Mouse (Mus musculus): ENCODE measurements around the gene Tgfbr1.

GRCm38 (mm10) chr4:47422194-47422593, 69.2 kb downstream of the Tgfbr1 start:
- no peak for TF ChIP-seq CTCF (IDR thresholded peaks at IDR 0.05; ENCODE audit: low read depth, low read length)
- TF ChIP-seq TAL1 (conservative IDR thresholded peaks at IDR 0.05; ENCODE audit: low read depth, low read length) = no peak
- TF ChIP-seq GATA1 (IDR thresholded peaks at IDR 0.05; ENCODE audit: borderline replicate concordance, low read length) = no peak
